Mouse (Mus musculus): Measurements from ENCODE around the gene Hspb3.

GRCm38 (mm10) chr13:113615546-113615941 is 47.9 kb downstream of the Hspb3 start:
- TF ChIP-seq CTCF (IDR thresholded peaks at IDR 0.05; ENCODE audit: low read depth), result no peak
- no peak for TF ChIP-seq EP300 (IDR thresholded peaks at IDR 0.05; ENCODE audit: low read depth)
